Mouse (Mus musculus): ENCODE data around the gene Plekhg5.

- no peak for TF ChIP-seq BHLHE40 (IDR thresholded peaks at IDR 0.05; ENCODE audit: low read depth, low read length)
- no peak for TF ChIP-seq CTCF (conservative IDR thresholded peaks at IDR 0.05 in 1 of 2, IDR thresholded peaks at IDR 0.05 in 1 of 2; ENCODE audit: low read depth in 2 of 2, low read length in 2 of 2)
- no peak for TF ChIP-seq PAX5 (IDR thresholded peaks at IDR 0.05; ENCODE audit: low read length)
- no peak for TF ChIP-seq EP300 (IDR thresholded peaks at IDR 0.05; ENCODE audit: low read length)
- TF ChIP-seq MAX (IDR thresholded peaks at IDR 0.05; ENCODE audit: low read length) = no peak
- no peak for TF ChIP-seq E2F4 (IDR thresholded peaks at IDR 0.05; ENCODE audit: insufficient replicate concordance, low read depth, low read length)
- TF ChIP-seq POLR2A (IDR thresholded peaks at IDR 0.05; ENCODE audit: low read depth, low read length) = no peak
- TF ChIP-seq MAZ (IDR thresholded peaks at IDR 0.05; ENCODE audit: low read depth, low read length) = no peak
- TF ChIP-seq CHD2 (IDR thresholded peaks at IDR 0.05; ENCODE audit: low read length) = no peak
- no peak for TF ChIP-seq ZC3H11A (IDR thresholded peaks at IDR 0.05; ENCODE audit: low read depth, low read length)
Measured at GRCm38 (mm10) chr4:152150546-152150945, 78.2 kb downstream of the Plekhg5 start.
